Mouse (Mus musculus) myocyte (in vitro differentiated cells): ENCODE results near the gene Emid1. TPM values are rescaled to one million over a fixed set of nuclear protein-coding genes. Genes with fewer than 3 reads are reported as not detected.

ENCODE experiments used
- H3K27me3 ChIP-seq: one replicate; pipeline ENCODE4 v1.6.1; 2011; ENCODE audit not compliant: control insufficient read depth, insufficient read depth, insufficient read length
- H3K36me3 ChIP-seq: one replicate; pipeline ENCODE4 v1.6.1; 2011; ENCODE audit not compliant: control insufficient read depth, insufficient read depth
- H3K4me2 ChIP-seq: one replicate; pipeline ENCODE4 v1.6.1; 2011; ENCODE audit warnings: low read depth, control low read depth
- H3K4me3 ChIP-seq: one replicate; pipeline ENCODE4 v1.5.1; 2011; ENCODE audit warnings: mild to moderate bottlenecking, control low read depth, moderate library complexity
- H3K79me2 ChIP-seq: one replicate; pipeline ENCODE4 v1.6.1; 2011; ENCODE audit not compliant: control insufficient read depth, insufficient read depth
- H3ac ChIP-seq: one replicate; pipeline ENCODE4 v1.6.1; 2011; ENCODE audit not compliant: control insufficient read depth, insufficient read length
- CEBPB ChIP-seq: IDR thresholded peaks from 2 replicates; pipeline ENCODE4 v1.6.1; 2011; ENCODE audit warnings: mild to moderate bottlenecking, moderate library complexity; ENCODE audit not compliant: poor library complexity, insufficient read depth, severe bottlenecking
- E2F4 ChIP-seq: IDR thresholded peaks from one replicate; pipeline ENCODE4 v1.6.1; 2011; ENCODE audit warnings: mild to moderate bottlenecking, control low read depth, moderate library complexity; ENCODE audit not compliant: insufficient read depth
- MAX ChIP-seq: IDR thresholded peaks from one replicate; pipeline ENCODE4 v1.6.1; 2011; ENCODE audit warnings: low read depth, mild to moderate bottlenecking, control low read depth
- MYOD1 ChIP-seq, 3 experiments: IDR thresholded peaks; one replicate each; pipeline ENCODE4 v1.6.1; 2011; ENCODE audit warnings: control low read depth in 2 of 3, low read depth in 2 of 3, mild to moderate bottlenecking in 2 of 3, moderate library complexity in 1 of 3; ENCODE audit not compliant: insufficient read length in 2 of 3, control insufficient read depth in 1 of 3
- MYOG ChIP-seq, 3 experiments: IDR thresholded peaks; one replicate each; pipeline ENCODE4 v1.6.1; 2011; ENCODE audit warnings: control low read depth in 2 of 3, low read depth in 2 of 3, mild to moderate bottlenecking in 2 of 3; ENCODE audit not compliant: insufficient read length in 2 of 3, control insufficient read depth in 1 of 3, insufficient read depth in 1 of 3
- POLR2A ChIP-seq: IDR thresholded peaks from one replicate; pipeline ENCODE4 v1.6.1; 2011; ENCODE audit warnings: low read depth, mild to moderate bottlenecking, control low read depth, moderate library complexity; ENCODE audit not compliant: insufficient read length
- POLR2AphosphoS2 ChIP-seq: IDR thresholded peaks from one replicate; pipeline ENCODE4 v1.6.1; 2011; ENCODE audit warnings: low read depth, control low read depth; ENCODE audit not compliant: insufficient read length
- REST ChIP-seq: IDR thresholded peaks from one replicate; pipeline ENCODE4 v1.6.1; 2011; ENCODE audit warnings: mild to moderate bottlenecking, control low read depth, moderate library complexity; ENCODE audit not compliant: insufficient read depth, insufficient read length
- SRF ChIP-seq: IDR thresholded peaks from one replicate; pipeline ENCODE4 v1.6.1; 2011; ENCODE audit warnings: low read depth; ENCODE audit not compliant: control insufficient read depth, insufficient read length
- TCF12 ChIP-seq: IDR thresholded peaks from one replicate; pipeline ENCODE4 v1.6.1; 2011; ENCODE audit warnings: mild to moderate bottlenecking, control low read depth; ENCODE audit not compliant: poor library complexity, insufficient read depth, severe bottlenecking
- TCF3 ChIP-seq: IDR thresholded peaks from one replicate; pipeline ENCODE4 v1.6.1; 2011; ENCODE audit warnings: low read depth, control low read depth; ENCODE audit not compliant: insufficient read length
- USF1 ChIP-seq: IDR thresholded peaks from one replicate; pipeline ENCODE4 v1.6.1; 2011; ENCODE audit warnings: low read depth, mild to moderate bottlenecking, control low read depth, moderate library complexity
- polyA plus RNA-seq: library from polyadenylated mRNA; unstranded; fragments of >200 nt; fragmentation: generic; extraction: Trizol; gene quantifications from one replicate; pipeline ENCODE4 v1.2.1, GENCODE M21; 2012; ENCODE audit warnings: missing spikeins

The Emid1 gene
- polyA plus RNA-seq, 1 experiment: 0.04 TPM

DNA sequence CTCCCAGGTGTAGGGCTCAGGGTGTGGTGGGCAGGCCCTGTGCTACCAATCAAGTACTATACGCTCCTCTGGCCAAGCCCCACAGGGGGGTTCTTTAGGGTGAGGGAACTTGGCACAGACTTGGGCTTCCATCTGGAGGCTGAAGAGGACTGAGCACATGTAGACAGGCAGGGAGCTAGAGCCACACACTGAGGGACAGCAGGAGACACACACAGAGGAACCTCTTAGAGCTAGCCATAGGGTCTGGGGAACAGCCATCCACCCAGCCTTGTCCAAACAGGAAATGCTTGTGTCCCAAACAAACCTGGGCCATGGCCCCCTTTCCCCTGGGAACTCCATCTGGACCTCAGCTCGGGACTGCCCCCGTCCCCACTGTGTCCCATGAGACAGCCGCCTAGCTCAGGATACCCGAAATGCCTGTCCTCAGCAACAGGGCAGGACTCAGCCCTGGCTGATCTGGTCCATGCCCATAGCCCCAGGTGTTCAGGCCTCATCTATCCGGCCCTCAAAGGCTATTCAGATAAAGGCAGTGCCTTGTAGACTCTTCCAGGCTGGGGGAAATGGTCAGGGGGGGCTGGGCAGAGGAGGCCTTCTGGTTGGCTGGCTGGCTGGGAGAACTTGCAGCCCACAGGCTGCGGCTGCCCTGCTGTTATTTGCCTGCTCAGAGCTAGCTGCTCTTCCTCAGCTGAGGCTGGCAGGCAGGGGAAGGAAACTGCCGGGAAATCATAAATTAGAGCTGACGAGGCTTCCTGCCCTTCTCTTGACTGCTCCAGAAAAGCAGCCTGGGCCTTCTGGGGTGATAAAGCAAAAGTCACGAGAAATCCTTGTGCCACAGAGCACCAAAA, 3.1 kb upstream of the Emid1 start:
- H3ac ChIP-seq: no peak overlapping the region
- no peaks in the 10 kb centered on the region for H3K36me3 ChIP-seq
- TF ChIP-seq POLR2AphosphoS2 (no peak), TCF12 (no peak), MYOG (IDR thresholded peaks at IDR 0.05; ENCODE audit: control insufficient read depth in 1 of 3, insufficient read depth in 1 of 3, insufficient read length in 2 of 3, low read depth in 2 of 3) (no peak), MAX (no peak), MYOD1 (IDR thresholded peaks at IDR 0.05; ENCODE audit: control insufficient read depth in 1 of 3, insufficient read length in 2 of 3, low read depth in 2 of 3) (no peak), USF1 (no peak), TCF3 (no peak), E2F4 (no peak), REST (no peak), SRF (no peak), POLR2A (no peak), CEBPB (no peak)
- no peaks in the 10 kb centered on the region for H3K79me2 ChIP-seq
- no peak overlapping the region for H3K4me3 ChIP-seq
- H3K27me3 ChIP-seq: peaks cover 18% of the 10 kb centered on the region
- H3K4me2 ChIP-seq: no peak overlapping the region

GRCm38 (mm10) chr11:5151247-5151630, 818 bp downstream of the Emid1 start:
- Histone ChIP-seq H3K4me2 (no peak overlapping the region), H3K27me3 (peaks cover 22% of the 10 kb centered on the region), H3ac (no peak overlapping the region), H3K4me3 (no peak overlapping the region), H3K79me2 (no peaks in the 10 kb centered on the region), H3K36me3 (no peaks in the 10 kb centered on the region)
- TF ChIP-seq POLR2AphosphoS2: no peak
- TF ChIP-seq MYOD1 (IDR thresholded peaks at IDR 0.05; ENCODE audit: control insufficient read depth in 1 of 3, insufficient read length in 2 of 3, low read depth in 2 of 3): no peak
- TF ChIP-seq TCF3: no peak
- no peak for TF ChIP-seq POLR2A
- TF ChIP-seq USF1: no peak
- TF ChIP-seq TCF12: no peak
- no peak for TF ChIP-seq MAX
- no peak for TF ChIP-seq MYOG (IDR thresholded peaks at IDR 0.05; ENCODE audit: control insufficient read depth in 1 of 3, insufficient read depth in 1 of 3, insufficient read length in 2 of 3, low read depth in 2 of 3)

GRCm38 (mm10) chr11:5150416-5151246, 1.4 kb downstream of the Emid1 start:
- Histone ChIP-seq H3K27me3 (peaks cover 22% of the 10 kb centered on the region), H3K79me2 (no peaks in the 10 kb centered on the region), H3ac (no peak overlapping the region), H3K36me3 (no peaks in the 10 kb centered on the region), H3K4me3 (no peak overlapping the region), H3K4me2 (no peak overlapping the region)
- TF ChIP-seq MAX: no peak
- peak; percentile 58 for TF ChIP-seq TCF3
- peak in 2 of 3 experiments; percentile 50 to 57 for TF ChIP-seq MYOG (IDR thresholded peaks at IDR 0.05; ENCODE audit: control insufficient read depth in 1 of 3, insufficient read depth in 1 of 3, insufficient read length in 2 of 3, low read depth in 2 of 3)
- TF ChIP-seq USF1: no peak
- no peak for TF ChIP-seq REST
- peak in 2 of 3 experiments; percentile 71 to 72 for TF ChIP-seq MYOD1 (IDR thresholded peaks at IDR 0.05; ENCODE audit: control insufficient read depth in 1 of 3, insufficient read length in 2 of 3, low read depth in 2 of 3)

DNA sequence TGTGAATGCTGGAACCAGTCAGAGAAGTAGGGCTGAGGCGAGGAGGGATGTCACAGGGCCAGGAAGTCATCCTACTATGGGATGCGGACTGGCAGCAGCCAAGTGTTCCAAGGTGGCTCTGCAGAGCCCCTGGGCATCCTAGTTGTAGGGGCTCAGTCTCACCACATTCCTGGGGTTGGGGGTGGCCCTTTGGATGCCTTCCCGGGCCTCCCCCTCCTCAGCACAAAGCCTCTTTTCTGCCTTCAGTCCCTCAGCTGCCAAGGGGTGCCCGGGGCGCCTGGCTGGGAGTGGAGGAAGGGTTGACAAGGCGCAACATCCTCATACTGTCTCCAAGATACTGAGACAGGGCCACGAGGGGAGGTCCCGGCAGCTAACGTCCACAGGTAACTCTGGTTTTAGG, 2.1 kb downstream of the Emid1 start:
- no peak overlapping the region for H3ac ChIP-seq
- no peaks in the 10 kb centered on the region for H3K79me2 ChIP-seq
- TF ChIP-seq USF1: no peak
- TF ChIP-seq MYOD1 (IDR thresholded peaks at IDR 0.05; ENCODE audit: control insufficient read depth in 1 of 3, insufficient read length in 2 of 3, low read depth in 2 of 3): no peak
- TF ChIP-seq SRF: no peak
- no peak overlapping the region for H3K4me2 ChIP-seq
- H3K27me3 ChIP-seq: peaks cover 22% of the 10 kb centered on the region
- H3K36me3 ChIP-seq: no peaks in the 10 kb centered on the region
- no peak overlapping the region for H3K4me3 ChIP-seq

DNA sequence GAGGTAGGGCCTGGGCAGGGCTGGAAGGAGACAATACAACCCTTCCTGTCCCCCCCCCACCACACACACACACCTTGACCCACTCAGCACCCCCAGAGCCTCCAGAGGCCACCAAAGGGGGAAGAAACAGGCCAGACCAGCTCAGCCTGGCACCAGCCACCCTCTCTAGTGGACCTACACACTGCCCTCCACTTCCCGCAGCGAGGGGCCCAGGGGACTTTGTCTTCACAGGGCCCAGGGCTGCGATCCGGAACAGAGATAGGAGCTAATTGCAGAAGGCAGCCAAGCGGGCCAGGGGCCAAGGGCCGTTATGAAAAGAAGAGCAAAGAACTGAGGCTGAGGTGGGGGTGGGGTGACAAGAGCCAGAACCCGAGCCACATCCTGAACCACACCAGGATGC, 2.8 kb downstream of the Emid1 start:
- H3K27me3 ChIP-seq: peaks cover 27% of the 10 kb centered on the region

More for the DNA sequence above, 2.8 kb downstream of the Emid1 start:
- Histone ChIP-seq H3K79me2 (no peaks in the 10 kb centered on the region), H3K4me2 (no peak overlapping the region), H3K4me3 (no peak overlapping the region), H3ac (no peak overlapping the region), H3K36me3 (no peaks in the 10 kb centered on the region)
- no peak for TF ChIP-seq SRF
- no peak for TF ChIP-seq TCF3
- no peak for TF ChIP-seq POLR2AphosphoS2
- no peak for TF ChIP-seq MYOD1 (IDR thresholded peaks at IDR 0.05; ENCODE audit: control insufficient read depth in 1 of 3, insufficient read length in 2 of 3, low read depth in 2 of 3)
- no peak for TF ChIP-seq E2F4
- TF ChIP-seq REST: no peak
- no peak for TF ChIP-seq MYOG (IDR thresholded peaks at IDR 0.05; ENCODE audit: control insufficient read depth in 1 of 3, insufficient read depth in 1 of 3, insufficient read length in 2 of 3, low read depth in 2 of 3)
- no peak for TF ChIP-seq USF1
- TF ChIP-seq TCF12: no peak
- no peak for TF ChIP-seq POLR2A
- no peak for TF ChIP-seq CEBPB
- no peak for TF ChIP-seq MAX
